ENCODE assay signal across 19 mouse cellular contexts in genomic region chr8:104184905-104185304, GRCm38 (mm10). TPM values are rescaled to one million over a fixed set of nuclear protein-coding genes. Genes with fewer than 3 reads are reported as not detected.
DNase-seq lines count a peak whose midpoint lies in the region; ATAC-seq and TF ChIP-seq lines count a peak whose summit lies in the region.
"Had no signal": no experiment of that assay in that cellular context is flagged by ENCODE, and none has a peak within 500 bp of the region (broad histone marks: within the 10 kb centered on the region; RNA-seq: fewer than 3 reads in every experiment).

No protein-coding gene starts in this region.

- no peaks in the 10 kb centered on the region for H3K9me3 ChIP-seq in midbrain, embryonic 13.5 days
- no peaks in the 10 kb centered on the region for H3K9me3 ChIP-seq in midbrain, postnatal 0 days (ENCODE audit: low read length)
- no peaks in the 10 kb centered on the region for H3K9me3 ChIP-seq in hindbrain, postnatal 0 days (ENCODE audit: low read length)
- H3K9me3 ChIP-seq: embryonic facial prominence, embryonic 15.5 days; heart, embryonic 12.5 days had no signal

- H3K4me3 ChIP-seq in midbrain, embryonic 13.5 days (replicated peaks): no peak overlapping the region
- H3K4me3 ChIP-seq in midbrain, postnatal 0 days (ENCODE audit: low read depth, low read length): no peak overlapping the region
- H3K4me3 ChIP-seq in hindbrain, postnatal 0 days (ENCODE audit: low read length): no peak overlapping the region
- no peak overlapping the region for H3K4me3 ChIP-seq in thymus, adult 2 months (ENCODE audit: control insufficient read depth, insufficient read depth, low read length)
- H3K4me3 ChIP-seq: embryonic facial prominence, embryonic 15.5 days; heart, embryonic 12.5 days had no signal

- TF ChIP-seq CTCF in midbrain, postnatal 0 days (IDR thresholded peaks at IDR 0.05): no peak
- TF ChIP-seq CTCF in brain, embryonic 14.5 days (IDR thresholded peaks at IDR 0.05; ENCODE audit: borderline replicate concordance, extremely low read depth, insufficient read depth, insufficient read length): no peak
- TF ChIP-seq CTCF in hindbrain, postnatal 0 days (IDR thresholded peaks at IDR 0.05; ENCODE audit: low read depth): no peak
- no peak for TF ChIP-seq CTCF in thymus, adult 2 months (IDR thresholded peaks at IDR 0.05; ENCODE audit: borderline replicate concordance, control insufficient read depth, extremely low read depth, insufficient read depth, low read length, poor library complexity)

- WGBS in midbrain, embryonic 13.5 days: 39% methylated on average over 6 of the region's 6 CpGs
- 25% methylated on average over 6 of the region's 6 CpGs for WGBS in midbrain, postnatal 0 days
- 37% methylated on average over 6 of the region's 6 CpGs for WGBS in hindbrain, postnatal 0 days
- 53% methylated on average over 6 of the region's 6 CpGs for WGBS in thymus, adult 2 months

- H3K4me1 ChIP-seq in midbrain, embryonic 13.5 days (replicated peaks): peaks cover 11% of the 10 kb centered on the region; the same call in 1 of the 2 replicates
- no peaks in the 10 kb centered on the region for H3K4me1 ChIP-seq in midbrain, postnatal 0 days (ENCODE audit: insufficient read depth, low read length)
- no peaks in the 10 kb centered on the region for H3K4me1 ChIP-seq in hindbrain, postnatal 0 days (ENCODE audit: insufficient read depth, low read length)
- H3K4me1 ChIP-seq in thymus, adult 2 months (replicated peaks; ENCODE audit: control insufficient read depth, insufficient read depth, low read length): no peaks in the 10 kb centered on the region
- H3K4me1 ChIP-seq: embryonic facial prominence, embryonic 15.5 days; heart, embryonic 12.5 days had no signal

- H3K36me3 ChIP-seq in midbrain, embryonic 13.5 days: no peaks in the 10 kb centered on the region
- H3K36me3 ChIP-seq in midbrain, postnatal 0 days (ENCODE audit: insufficient read depth, low read length): no peaks in the 10 kb centered on the region
- no peaks in the 10 kb centered on the region for H3K36me3 ChIP-seq in hindbrain, postnatal 0 days (ENCODE audit: insufficient read depth, low read length)
- no peaks in the 10 kb centered on the region for H3K36me3 ChIP-seq in thymus, adult 2 months (ENCODE audit: control insufficient read depth, insufficient read depth, low read length)
- H3K36me3 ChIP-seq: embryonic facial prominence, embryonic 15.5 days; G1E; heart, embryonic 12.5 days had no signal

- no peak for TF ChIP-seq POLR2A in brain, embryonic 14.5 days (IDR thresholded peaks at IDR 0.05; ENCODE audit: borderline replicate concordance, extremely low read depth, insufficient read depth, insufficient read length, poor library complexity, severe bottlenecking)
- TF ChIP-seq POLR2A in thymus, adult 2 months (IDR thresholded peaks at IDR 0.05; ENCODE audit: control insufficient read depth, extremely low read depth, insufficient read depth, low read length, poor library complexity): no peak

- no peaks in the 10 kb centered on the region for H3K27me3 ChIP-seq in midbrain, embryonic 13.5 days
- H3K27me3 ChIP-seq in midbrain, postnatal 0 days (ENCODE audit: insufficient read depth, low read length): no peaks in the 10 kb centered on the region
- H3K27me3 ChIP-seq in hindbrain, postnatal 0 days (ENCODE audit: insufficient read depth, low read length): no peaks in the 10 kb centered on the region
- H3K27me3 ChIP-seq in thymus, adult 2 months (ENCODE audit: control insufficient read depth, insufficient read depth, low read length): no peaks in the 10 kb centered on the region
- H3K27me3 ChIP-seq: embryonic facial prominence, embryonic 15.5 days; heart, embryonic 12.5 days had no signal

- ATAC-seq in midbrain, embryonic 13.5 days: peak; percentile 48
- ATAC-seq in midbrain, postnatal 0 days (ENCODE audit: low FRiP score): no peak
- no peak; the same call in 1 of the 2 replicates for ATAC-seq in hindbrain, postnatal 0 days
- ATAC-seq: midbrain, embryonic 16.5 days had no signal

- no peak overlapping the region for H3K9ac ChIP-seq in midbrain, embryonic 13.5 days (replicated peaks)
- no peak overlapping the region for H3K9ac ChIP-seq in midbrain, postnatal 0 days (replicated peaks; ENCODE audit: low read length, poor library complexity, severe bottlenecking)
- H3K9ac ChIP-seq in hindbrain, postnatal 0 days (replicated peaks; ENCODE audit: low read length): no peak overlapping the region
- H3K9ac ChIP-seq: embryonic facial prominence, embryonic 15.5 days; heart, embryonic 12.5 days had no signal

- no peak overlapping the region for H3K4me2 ChIP-seq in midbrain, embryonic 13.5 days (replicated peaks)
- no peak overlapping the region for H3K4me2 ChIP-seq in midbrain, postnatal 0 days (ENCODE audit: low read depth, low read length, poor library complexity, severe bottlenecking)
- no peak overlapping the region for H3K4me2 ChIP-seq in hindbrain, postnatal 0 days (ENCODE audit: low read depth, low read length)
- H3K4me2 ChIP-seq: embryonic facial prominence, embryonic 15.5 days; heart, embryonic 12.5 days; liver, embryonic 11.5 days had no signal

- peak; percentile 11 for DNase-seq in kidney, postnatal 14 days
- no peak for DNase-seq in kidney, adult 8-10 months
- DNase-seq in midbrain, postnatal 0 days (ENCODE audit: low spot score): no peak
- peak; percentile 13 for DNase-seq in brain, embryonic 14.5 days (ENCODE audit: low read depth)
- DNase-seq in hindbrain, postnatal 0 days (ENCODE audit: low spot score): peak; percentile 15
- no peak for DNase-seq in thymus, adult 2 months
- DNase-seq in thymus, postnatal 10 days (ENCODE audit: low spot score in 2 of 2): no peak
- DNase-seq: adrenal gland, adult 8-10 months; cerebellum, adult 18-20 months; kidney, adult 11 months; thymus, postnatal 25 days had no signal

- no peak overlapping the region for H3K27ac ChIP-seq in midbrain, embryonic 13.5 days
- H3K27ac ChIP-seq in midbrain, postnatal 0 days (ENCODE audit: low read depth, low read length): no peak overlapping the region
- H3K27ac ChIP-seq in hindbrain, postnatal 0 days: no peak overlapping the region
- H3K27ac ChIP-seq in thymus, adult 2 months (ENCODE audit: control insufficient read depth, insufficient read depth, low read length): no peak overlapping the region
- H3K27ac ChIP-seq: embryonic facial prominence, embryonic 15.5 days had no signal

RNA-seq across cellular contexts. Expression of gene Bean1, which starts 14.7 kb away (rescaled TPM):
- 1.8 and 2.0 TPM in 2 replicates for polyA plus RNA-seq in midbrain, embryonic 13.5 days (2015; fragmentation: Nextera tagmentation; extraction: Ambion mirVana)
- 30.6 and 34.9 TPM in 2 replicates for total RNA-seq in midbrain, postnatal 0 days (2014; rRNA removed)
- 10.9 and 11.4 TPM in 2 replicates for polyA plus RNA-seq in midbrain, postnatal 0 days (2015; fragmentation: Nextera tagmentation; extraction: Ambion mirVana)
- 12.3 and 16.9 TPM in 2 replicates for polyA plus RNA-seq in brain, embryonic 14.5 days (2012; rRNA removed)
- 32.5 and 33.3 TPM in 2 replicates for total RNA-seq in hindbrain, postnatal 0 days (2014; rRNA removed)
- polyA plus RNA-seq in hindbrain, postnatal 0 days (2015; fragmentation: Nextera tagmentation; extraction: Ambion mirVana): 8.3 and 9.2 TPM in 2 replicates
- 0.70 and 0.82 TPM in 2 replicates for polyA plus RNA-seq in thymus, adult 2 months (2012; rRNA removed)
- total RNA-seq: common myeloid progenitor, adult 5-6 weeks; G1E; hematopoietic stem cell, adult 5-6 weeks had no signal
- polyA plus RNA-seq: G1E had no signal

Comparison
In these comparisons a context has a peak if more than half of its experiments do, and no peak if none do; other contexts are left out.
1. DNase-seq: peak in kidney, postnatal 14 days (single experiment), brain, embryonic 14.5 days (single experiment) and hindbrain, postnatal 0 days (single experiment); none in kidney, adult 8-10 months (0 of 2), midbrain, postnatal 0 days (single experiment), thymus, adult 2 months (single experiment) and thymus, postnatal 10 days (0 of 2).